Mouse (Mus musculus) stomach, postnatal 0 days (tissue): ENCODE data around the gene Corin. TPM values are rescaled to one million over a fixed set of nuclear protein-coding genes. Genes with fewer than 3 reads are reported as not detected.

ENCODE experiments used
- ATAC-seq: fragments of 200-750 bp; cut with Nextera tagmentation; 2 replicates; pipeline ENCODE4 v1.8.0; 2017; ENCODE audit not compliant: low FRiP score, low TSS enrichment
- DNase-seq: peaks from one replicate; pipeline ENCODE4 v3.0.0-alpha.2; 2016; ENCODE audit warnings: low spot score
- H3K27ac ChIP-seq: fragments of 300-500 bp; sonication (generic); replicated peaks from 2 replicates; pipeline ENCODE4 v1.5.1; 2014; ENCODE audit warnings: mild to moderate bottlenecking, control low read depth
- H3K27me3 ChIP-seq: fragments of 300-500 bp; sonication (generic); 2 replicates; pipeline ENCODE4 v1.6.1; 2014; ENCODE audit warnings: low read length; ENCODE audit not compliant: control insufficient read depth, insufficient read depth
- H3K36me3 ChIP-seq: fragments of 300-500 bp; sonication (generic); 2 replicates; pipeline ENCODE4 v1.6.1; 2014; ENCODE audit warnings: low read length, mixed read lengths; ENCODE audit not compliant: control insufficient read depth, insufficient read depth
- H3K4me1 ChIP-seq: fragments of 300-500 bp; sonication (generic); replicated peaks from 2 replicates; pipeline ENCODE4 v1.6.1; 2014; ENCODE audit warnings: antibody characterized with exemption; ENCODE audit not compliant: control insufficient read depth, insufficient read depth
- H3K4me2 ChIP-seq: fragments of 300-500 bp; sonication (generic); replicated peaks from 2 replicates; pipeline ENCODE4 v1.6.1; 2014; ENCODE audit warnings: low read depth, mild to moderate bottlenecking, control low read depth, moderate library complexity
- H3K4me3 ChIP-seq: fragments of 300-500 bp; sonication (generic); 2 replicates; pipeline ENCODE4 v1.5.1; 2014; ENCODE audit warnings: low read depth, low read length, control low read depth
- H3K9ac ChIP-seq: fragments of 300-500 bp; sonication (generic); 2 replicates; pipeline ENCODE4 v1.6.1; 2014; ENCODE audit warnings: mild to moderate bottlenecking, low read length, control low read depth, mixed read lengths
- H3K9me3 ChIP-seq: fragments of 300-500 bp; sonication (generic); 2 replicates; pipeline ENCODE4 v1.6.1; 2016; ENCODE audit warnings: low read length; ENCODE audit not compliant: control insufficient read depth
- CTCF ChIP-seq: IDR thresholded peaks from 2 replicates; pipeline ENCODE4 v1.5.1; 2016; ENCODE audit warnings: antibody characterized with exemption, low read depth, mild to moderate bottlenecking, moderate library complexity
- EP300 ChIP-seq: optimal IDR thresholded peaks from 2 replicates; pipeline ENCODE3; 2016; ENCODE audit warnings: antibody characterized with exemption
- WGBS: fragments of 180-500 bp; shearing (Covaris S2); extraction: QIAGEN DNeasy Blood & Tissue Kit; methylation state at CpG from one replicate; pipeline ENCODE4 v1.1.7; 2014; 5-methylcytosine and 5-hydroxymethylcytosine counted together
- polyA plus RNA-seq: library from polyadenylated mRNA; unstranded; fragments of >200 nt; fragmentation: Nextera tagmentation; extraction: Ambion mirVana; gene quantifications from 2 replicates; pipeline ENCODE4 v1.2.1, GENCODE M21; 2015

Corin gene
- polyA plus RNA-seq, 1 experiment from 2014 or later: 1.3 TPM

DNA sequence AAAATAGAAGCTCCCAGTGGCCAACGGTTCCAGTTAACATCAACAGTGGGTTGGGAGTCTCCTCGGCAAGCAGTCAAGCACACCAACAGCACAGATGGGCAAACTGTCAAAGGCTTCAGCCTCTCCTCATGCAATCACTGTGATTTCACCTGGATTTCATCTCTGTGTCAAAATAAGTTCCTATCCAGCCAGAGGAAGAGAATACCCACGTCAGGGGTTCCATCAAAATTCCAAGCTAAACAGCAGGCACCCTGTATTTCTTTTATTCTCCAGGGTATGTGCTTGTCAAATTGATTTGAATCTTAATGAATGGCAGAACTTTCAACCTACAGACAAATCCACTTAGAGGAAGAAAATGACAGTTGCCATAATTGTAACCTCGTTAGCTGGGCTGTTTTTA lies 51.5 kb downstream of the Corin start:
- no peak overlapping the region for H3K4me3 ChIP-seq
- no peaks in the 10 kb centered on the region for H3K9me3 ChIP-seq
- DNase-seq (no peak), ATAC-seq (no peak)
- no peak overlapping the region for H3K4me2 ChIP-seq
- no peaks in the 10 kb centered on the region for H3K27me3 ChIP-seq
- no peak overlapping the region for H3K27ac ChIP-seq
- no peaks in the 10 kb centered on the region for H3K36me3 ChIP-seq
- TF ChIP-seq CTCF (no peak), EP300 (no peak)
- WGBS: 73% methylated on average over 4 of the region's 4 CpGs
- no peak overlapping the region for H3K9ac ChIP-seq
- H3K4me1 ChIP-seq: no peaks in the 10 kb centered on the region

DNA sequence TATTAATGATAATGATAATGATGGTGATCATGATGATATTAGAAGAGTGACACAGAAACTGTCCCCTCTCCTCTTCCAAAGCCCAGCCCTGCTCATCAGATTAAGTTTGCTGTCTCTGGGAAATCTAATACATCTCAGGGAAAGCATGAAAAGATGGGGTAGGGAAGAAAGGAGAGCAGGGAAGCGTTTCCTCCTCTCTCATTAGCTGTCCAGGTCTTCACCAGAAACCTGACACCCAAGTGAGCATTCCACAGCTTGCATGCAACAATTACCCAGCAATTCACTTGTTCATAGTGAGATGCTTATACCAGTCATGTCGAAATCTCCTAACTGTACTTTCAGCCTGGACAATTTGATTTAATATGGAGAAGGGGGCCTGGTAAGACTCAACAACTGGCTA lies 55.4 kb downstream of the Corin start:
- no peak for TF ChIP-seq EP300
- TF ChIP-seq CTCF: no peak
- no peak overlapping the region for H3K4me2 ChIP-seq
- H3K36me3 ChIP-seq: no peaks in the 10 kb centered on the region
- ATAC-seq: no peak
- no peak for DNase-seq
- no peaks in the 10 kb centered on the region for H3K9me3 ChIP-seq
- H3K4me3 ChIP-seq: no peak overlapping the region
- no peak overlapping the region for H3K27ac ChIP-seq
- no peaks in the 10 kb centered on the region for H3K27me3 ChIP-seq
- no peaks in the 10 kb centered on the region for H3K4me1 ChIP-seq
- H3K9ac ChIP-seq: no peak overlapping the region
- WGBS: 42% methylated on average over 2 of the region's 2 CpGs

DNA sequence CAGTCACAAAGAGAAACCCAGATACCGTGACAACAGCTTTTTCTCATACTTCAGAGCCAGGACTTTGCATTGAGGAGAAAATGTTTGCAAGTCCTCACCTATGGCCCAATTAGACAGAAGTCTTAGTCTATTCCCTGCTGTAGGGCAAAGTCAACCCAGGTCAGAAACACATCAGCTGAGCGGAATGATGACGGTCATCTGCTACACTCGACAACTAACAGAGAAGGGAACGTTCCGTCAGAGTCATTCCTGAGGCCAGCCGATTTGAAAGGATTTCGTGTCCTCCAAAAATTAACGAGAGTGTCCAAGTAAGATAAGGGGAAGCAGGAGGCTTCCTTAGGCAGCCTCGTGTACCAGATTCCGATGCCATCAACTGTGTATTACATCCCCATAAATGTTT lies 58.2 kb downstream of the Corin start:
- no peak for ATAC-seq
- DNase-seq: no peak
- Histone ChIP-seq H3K27me3 (no peaks in the 10 kb centered on the region), H3K36me3 (no peaks in the 10 kb centered on the region), H3K27ac (no peak overlapping the region), H3K9ac (no peak overlapping the region), H3K4me2 (no peak overlapping the region), H3K4me3 (no peak overlapping the region), H3K9me3 (no peaks in the 10 kb centered on the region), H3K4me1 (no peaks in the 10 kb centered on the region)
- 87% methylated on average over 11 of the region's 11 CpGs for WGBS
- TF ChIP-seq EP300: no peak
- no peak for TF ChIP-seq CTCF

GRCm38 (mm10) chr5:72443946-72444345 lies 60.3 kb downstream of the Corin start:
- TF ChIP-seq EP300 (no peak), CTCF (peak; percentile 36)
- no peak for ATAC-seq
- Histone ChIP-seq H3K9ac (no peak overlapping the region), H3K4me2 (no peak overlapping the region), H3K36me3 (no peaks in the 10 kb centered on the region), H3K9me3 (no peaks in the 10 kb centered on the region), H3K4me3 (no peak overlapping the region), H3K4me1 (no peaks in the 10 kb centered on the region), H3K27me3 (no peaks in the 10 kb centered on the region), H3K27ac (no peak overlapping the region)
- WGBS: 77% methylated on average over 11 of the region's 11 CpGs
- DNase-seq: peak; percentile 17

DNA sequence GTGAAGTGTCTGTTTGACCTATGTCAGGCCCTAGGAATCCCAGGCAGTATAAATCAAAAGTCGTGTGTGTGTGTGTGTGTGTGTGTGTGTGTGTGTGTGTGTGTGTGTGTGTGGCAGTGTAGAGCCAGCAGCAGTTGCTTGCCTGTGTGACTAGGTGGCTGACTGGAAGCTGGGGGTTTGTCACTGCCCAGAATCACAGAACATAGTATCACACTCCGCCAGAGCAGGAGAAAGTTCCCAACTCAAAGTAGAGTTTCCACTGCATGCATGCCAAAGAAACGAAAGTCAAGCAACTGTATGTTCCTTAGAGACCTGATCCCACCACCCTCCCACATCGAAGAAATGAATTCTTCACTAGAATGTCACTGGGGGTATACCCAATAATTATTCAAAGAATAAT lies 61.3 kb downstream of the Corin start:
- ATAC-seq: no peak
- no peaks in the 10 kb centered on the region for H3K36me3 ChIP-seq
- no peak overlapping the region for H3K9ac ChIP-seq
- H3K27me3 ChIP-seq: no peaks in the 10 kb centered on the region
- DNase-seq: no peak
- H3K27ac ChIP-seq: no peak overlapping the region
- H3K9me3 ChIP-seq: no peaks in the 10 kb centered on the region
- WGBS: 75% methylated on average over 4 of the region's 4 CpGs
- no peak overlapping the region for H3K4me3 ChIP-seq
- H3K4me1 ChIP-seq: no peaks in the 10 kb centered on the region
- no peak overlapping the region for H3K4me2 ChIP-seq
- TF ChIP-seq EP300 (no peak), CTCF (no peak)

- no peak for TF ChIP-seq CTCF
- no peak for TF ChIP-seq EP300
- Histone ChIP-seq H3K9me3 (no peaks in the 10 kb centered on the region), H3K4me2 (no peak overlapping the region), H3K4me3 (no peak overlapping the region), H3K27ac (no peak overlapping the region), H3K4me1 (no peaks in the 10 kb centered on the region), H3K36me3 (no peaks in the 10 kb centered on the region), H3K27me3 (no peaks in the 10 kb centered on the region), H3K9ac (no peak overlapping the region)
- ATAC-seq (peak; percentile 90), DNase-seq (peak; percentile 53)
- 51% methylated on average over 10 of the region's 10 CpGs for WGBS
Measured at GRCm38 (mm10) chr5:72441181-72441580, 63.1 kb downstream of the Corin start.
